Mouse (Mus musculus) E14TG2a.4 (cell line): ENCODE data around the gene Gprc5d.

Source experiments
- H3K27me3 ChIP-seq: 2 replicates; pipeline ENCODE4 v1.6.1; 2014; ENCODE audit warnings: low read length, control low read depth; ENCODE audit not compliant: insufficient read depth
- H3K36me3 ChIP-seq: 2 replicates; pipeline ENCODE4 v1.6.1; 2014; ENCODE audit warnings: low read length, control low read depth; ENCODE audit not compliant: insufficient read depth
- H3K4me1 ChIP-seq: replicated peaks from 2 replicates; pipeline ENCODE4 v1.6.1; 2014; ENCODE audit warnings: low read depth, low read length, control low read depth
- H3K4me3 ChIP-seq: replicated peaks from 2 replicates; pipeline ENCODE4 v1.5.1; 2014; ENCODE audit warnings: mild to moderate bottlenecking, low read length
- H3K9me3 ChIP-seq: 2 replicates; pipeline ENCODE4 v1.6.1; 2014; ENCODE audit warnings: low read length, control low read depth
- CTCF ChIP-seq: conservative IDR thresholded peaks from 2 replicates; pipeline ENCODE4 v1.5.1; 2014; ENCODE audit warnings: low read length
- NANOG ChIP-seq: IDR thresholded peaks from 2 replicates; pipeline ENCODE4 v1.6.1; 2014; ENCODE audit warnings: borderline replicate concordance, low read length, mixed read lengths
- POU5F1 ChIP-seq: IDR thresholded peaks from 2 replicates; pipeline ENCODE4 v1.6.1; 2014; ENCODE audit warnings: low read length, borderline replicate concordance

Gene Gprc5d

DNA sequence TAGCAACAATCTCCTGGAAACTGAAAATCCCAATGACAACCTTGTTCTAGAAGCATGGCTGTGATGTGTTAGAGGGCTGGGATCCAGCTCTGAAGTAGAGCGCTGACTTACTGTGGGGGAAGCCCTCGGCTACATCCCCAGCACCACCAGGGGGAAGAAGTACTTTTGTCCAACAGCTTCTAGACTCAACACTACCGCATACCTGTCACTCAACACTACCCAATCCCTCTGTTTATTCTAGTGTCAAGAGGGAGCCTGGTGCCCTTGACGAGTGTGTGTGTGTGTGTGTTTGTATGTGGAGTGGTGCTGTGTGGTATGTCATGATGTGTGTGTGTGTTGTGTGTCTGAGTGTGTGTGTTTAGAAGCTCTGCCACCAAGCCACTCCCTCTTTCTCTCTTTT, 39.4 kb upstream of the Gprc5d start:
- TF ChIP-seq NANOG: no peak
- TF ChIP-seq POU5F1: no peak
- no peak for TF ChIP-seq CTCF
- H3K36me3 ChIP-seq: peaks cover 13% of the 10 kb centered on the region
- H3K9me3 ChIP-seq: no peaks in the 10 kb centered on the region
- H3K27me3 ChIP-seq: no peaks in the 10 kb centered on the region
- no peak overlapping the region for H3K4me3 ChIP-seq
- H3K4me1 ChIP-seq: no peaks in the 10 kb centered on the region

DNA sequence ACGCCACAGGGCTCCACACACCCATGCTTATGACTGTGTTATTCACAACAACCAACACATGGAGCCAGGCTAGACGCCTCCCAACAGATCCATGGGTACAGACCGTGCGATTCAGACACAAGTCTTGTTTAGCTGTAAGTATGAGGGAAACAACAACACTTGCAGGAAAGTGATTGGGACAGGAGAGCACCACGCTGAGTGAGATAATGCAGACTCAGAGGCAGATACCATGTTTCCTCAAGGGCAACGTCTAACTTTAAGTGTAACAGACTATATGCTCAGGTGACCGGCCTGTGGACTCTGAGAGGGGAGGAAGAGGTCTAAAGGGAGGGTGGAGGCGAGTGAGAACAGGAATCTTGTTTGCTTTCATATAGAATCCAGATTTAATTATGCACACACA, 38.5 kb upstream of the Gprc5d start:
- H3K27me3 ChIP-seq: no peaks in the 10 kb centered on the region
- no peak overlapping the region for H3K4me3 ChIP-seq
- TF ChIP-seq POU5F1 (no peak), CTCF (no peak), NANOG (no peak)
- no peaks in the 10 kb centered on the region for H3K4me1 ChIP-seq
- H3K9me3 ChIP-seq: no peaks in the 10 kb centered on the region
- H3K36me3 ChIP-seq: peaks cover 14% of the 10 kb centered on the region

DNA sequence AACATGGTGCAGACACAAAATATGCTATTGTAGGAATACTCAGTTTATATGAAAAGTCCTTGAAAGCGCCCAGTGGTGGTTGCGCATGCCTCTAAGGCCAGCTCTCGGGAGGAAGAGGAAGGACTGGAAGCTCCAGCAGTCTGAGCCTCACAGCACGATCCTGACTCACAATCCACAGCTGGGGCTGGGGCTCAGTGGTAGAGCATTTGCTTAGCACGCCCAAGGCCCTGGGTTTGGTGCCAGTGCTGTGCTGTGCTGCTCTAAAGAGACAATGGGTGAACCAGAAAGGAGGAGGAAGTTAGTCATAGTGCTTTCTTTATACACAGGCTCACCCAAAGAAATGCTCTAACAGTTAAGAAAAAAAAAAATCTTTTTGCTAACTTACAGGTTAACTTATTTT, 35.6 kb upstream of the Gprc5d start:
- Histone ChIP-seq H3K27me3 (no peaks in the 10 kb centered on the region), H3K36me3 (peaks cover 18% of the 10 kb centered on the region), H3K4me1 (peaks cover 7% of the 10 kb centered on the region), H3K9me3 (no peaks in the 10 kb centered on the region), H3K4me3 (no peak overlapping the region)
- TF ChIP-seq NANOG (no peak), CTCF (no peak), POU5F1 (no peak)

DNA sequence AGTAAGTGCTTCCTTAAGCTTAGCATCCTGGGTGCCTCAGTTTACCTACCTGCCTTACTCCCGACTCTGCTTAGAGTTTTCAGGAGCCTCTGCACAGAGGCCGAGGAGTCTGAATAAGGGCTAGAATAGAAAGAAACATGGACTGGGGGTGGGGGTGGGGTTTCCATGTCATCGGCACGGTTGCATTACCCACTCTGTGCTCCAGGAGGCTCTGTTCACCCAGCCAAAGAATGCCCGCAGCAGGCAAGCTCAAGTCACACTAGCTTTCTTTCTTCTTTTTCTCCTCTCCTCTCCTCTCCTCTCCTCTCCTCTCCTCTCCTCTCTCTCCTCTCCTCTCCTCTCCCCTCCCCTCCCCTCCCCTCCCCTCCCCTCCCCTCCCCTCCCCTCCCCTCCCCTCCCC, 32.2 kb upstream of the Gprc5d start:
- H3K4me1 ChIP-seq: peaks cover 7% of the 10 kb centered on the region
- H3K36me3 ChIP-seq: peaks cover 18% of the 10 kb centered on the region
- no peak for TF ChIP-seq CTCF
- no peak for TF ChIP-seq POU5F1
- no peak for TF ChIP-seq NANOG
- H3K9me3 ChIP-seq: no peaks in the 10 kb centered on the region
- no peak overlapping the region for H3K4me3 ChIP-seq
- no peaks in the 10 kb centered on the region for H3K27me3 ChIP-seq

DNA sequence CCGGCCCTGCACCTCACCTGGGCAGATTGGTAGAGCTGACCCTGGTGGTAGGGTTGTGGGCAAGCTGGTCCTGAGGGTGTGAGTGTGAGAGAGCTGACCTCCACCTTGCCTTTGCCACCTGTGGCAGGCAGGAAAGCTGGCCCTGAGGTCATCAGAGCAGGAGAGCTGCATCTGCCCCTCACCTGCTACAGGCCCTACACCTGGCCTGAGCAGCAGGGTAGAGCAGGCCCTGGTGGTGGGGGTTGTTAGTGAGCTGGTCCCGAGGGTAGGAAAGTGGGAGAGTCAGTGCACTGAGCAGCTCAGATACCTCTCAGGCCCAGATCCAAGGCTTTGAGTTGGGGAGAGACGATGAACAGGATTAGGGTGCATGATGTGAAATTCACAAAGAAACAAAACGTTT, 31.6 kb upstream of the Gprc5d start:
- TF ChIP-seq CTCF (no peak), NANOG (no peak), POU5F1 (no peak)
- Histone ChIP-seq H3K9me3 (no peaks in the 10 kb centered on the region), H3K4me3 (no peak overlapping the region), H3K36me3 (peaks cover 15% of the 10 kb centered on the region), H3K4me1 (peaks cover 7% of the 10 kb centered on the region), H3K27me3 (no peaks in the 10 kb centered on the region)

DNA sequence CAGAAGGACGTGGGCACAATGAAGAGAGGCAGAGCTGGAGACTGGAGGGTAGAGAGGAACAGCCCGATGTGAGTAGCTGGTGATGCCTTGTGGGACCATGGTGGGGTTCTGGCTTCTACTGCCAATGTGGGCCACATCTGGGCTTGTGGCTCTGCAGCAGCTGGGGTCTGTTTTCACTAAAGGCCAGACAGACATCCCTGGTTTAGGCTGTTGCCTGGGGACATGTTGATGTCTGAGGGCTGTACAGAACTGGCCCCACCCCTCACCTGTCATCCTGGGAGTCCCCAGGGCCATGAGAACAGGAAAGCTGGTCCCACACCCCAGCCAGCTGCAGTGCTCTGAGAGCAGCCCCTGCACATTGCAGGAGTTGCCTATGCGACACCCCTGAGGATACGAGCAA, 31.1 kb upstream of the Gprc5d start:
- Histone ChIP-seq H3K27me3 (no peaks in the 10 kb centered on the region), H3K36me3 (peaks cover 12% of the 10 kb centered on the region), H3K4me3 (no peak overlapping the region), H3K9me3 (no peaks in the 10 kb centered on the region), H3K4me1 (peaks cover 7% of the 10 kb centered on the region)
- no peak for TF ChIP-seq POU5F1
- no peak for TF ChIP-seq NANOG
- no peak for TF ChIP-seq CTCF

DNA sequence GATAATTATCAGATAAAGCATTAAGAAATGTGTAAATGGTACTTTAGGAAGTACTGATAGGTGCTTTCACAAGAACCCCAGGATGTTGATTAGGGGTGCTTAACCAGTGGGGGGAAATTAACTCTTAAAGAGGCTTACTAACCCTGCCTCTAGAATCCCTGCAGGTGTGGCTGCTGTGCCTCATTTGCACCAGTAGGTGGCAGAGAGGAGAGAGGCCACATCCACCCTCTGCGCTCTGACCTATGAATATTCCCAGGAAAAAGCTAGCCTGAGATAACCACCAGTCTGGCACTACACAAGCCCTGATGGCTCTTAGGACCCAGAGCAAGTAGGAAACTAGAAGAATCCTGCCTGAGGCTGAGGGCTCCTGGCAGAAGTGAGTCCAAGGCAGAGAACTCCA, 30.4 kb upstream of the Gprc5d start:
- Histone ChIP-seq H3K36me3 (peaks cover 12% of the 10 kb centered on the region), H3K4me3 (no peak overlapping the region), H3K9me3 (no peaks in the 10 kb centered on the region), H3K4me1 (peaks cover 7% of the 10 kb centered on the region), H3K27me3 (no peaks in the 10 kb centered on the region)
- TF ChIP-seq POU5F1: no peak
- peak; percentile 48 for TF ChIP-seq CTCF

DNA sequence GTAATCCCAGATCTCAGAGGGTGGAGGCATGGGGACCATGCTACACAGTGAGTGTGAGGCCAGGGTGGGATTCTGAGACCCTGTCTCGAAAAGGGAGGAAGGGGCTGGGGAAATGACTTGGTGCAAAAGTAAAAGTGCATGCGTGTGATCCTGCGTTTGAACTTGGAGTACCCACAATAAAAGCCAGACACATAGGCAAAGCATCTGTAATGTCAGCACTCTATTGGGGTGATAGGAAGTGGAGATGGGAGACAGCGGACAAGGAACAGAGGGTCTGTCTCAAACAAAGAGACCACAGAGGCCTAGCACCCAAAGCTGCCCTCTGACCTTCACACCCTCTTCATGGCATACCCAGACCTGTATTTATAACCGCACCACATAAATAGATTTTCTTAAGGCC, 27.9 kb upstream of the Gprc5d start:
- Histone ChIP-seq H3K4me3 (no peak overlapping the region), H3K4me1 (peaks cover 7% of the 10 kb centered on the region), H3K9me3 (no peaks in the 10 kb centered on the region), H3K27me3 (no peaks in the 10 kb centered on the region), H3K36me3 (0 out of 2 replicates have a peak, but pooled peaks cover 4% of the 10 kb centered on the region)
- TF ChIP-seq CTCF: no peak
- TF ChIP-seq POU5F1: no peak
- no peak for TF ChIP-seq NANOG

DNA sequence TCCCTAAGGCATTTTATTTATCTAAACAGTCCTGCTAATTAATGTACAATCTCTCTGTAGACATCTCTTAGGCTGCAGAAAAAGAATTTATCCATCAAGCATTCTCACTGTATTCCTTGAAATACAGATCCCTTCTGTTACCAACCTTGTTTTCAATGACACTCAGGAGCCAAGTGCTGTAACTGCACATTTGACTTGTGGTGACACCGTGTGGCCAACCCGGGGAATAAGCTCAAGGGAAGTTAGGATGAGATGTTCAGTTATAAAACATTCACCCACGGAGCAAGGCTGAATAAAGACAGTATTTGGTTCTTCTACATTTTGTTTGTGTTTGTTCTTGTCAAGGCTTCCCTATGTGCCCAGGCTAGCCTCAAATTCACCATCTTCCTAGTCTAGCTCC, 26.4 kb upstream of the Gprc5d start:
- H3K4me3 ChIP-seq: no peak overlapping the region
- H3K4me1 ChIP-seq: peaks cover under 1% of the 10 kb centered on the region; the same call in 1 of the 2 replicates
- 0 out of 2 replicates have a peak, but pooled peaks cover under 1% of the 10 kb centered on the region for H3K36me3 ChIP-seq
- no peak for TF ChIP-seq NANOG
- TF ChIP-seq CTCF: peak; percentile 57
- TF ChIP-seq POU5F1: no peak
- no peaks in the 10 kb centered on the region for H3K27me3 ChIP-seq
- H3K9me3 ChIP-seq: no peaks in the 10 kb centered on the region
